Mouse (Mus musculus) CH12.LX (cell line): Measurements from ENCODE around the gene Fat3. TPM values are rescaled to one million over a fixed set of nuclear protein-coding genes. Genes with fewer than 3 reads are reported as not detected.

ENCODE experiments used
- DNase-seq: peaks from one replicate; pipeline ENCODE4 v3.0.0-alpha.2; 2013; ENCODE audit errors: extremely low read depth
- H3K27ac ChIP-seq: 2 replicates; pipeline ENCODE4 v1.5.1; 2012; ENCODE audit warnings: low read depth, mild to moderate bottlenecking, control low read depth, moderate library complexity; ENCODE audit not compliant: insufficient read depth
- H3K27me3 ChIP-seq: replicated peaks from 2 replicates; pipeline ENCODE3; 2012; ENCODE audit warnings: inconsistent platforms
- H3K36me3 ChIP-seq, 2 experiments: replicated peaks in 1 of 2; 2 replicates each; pipeline versions ENCODE3 to v1.6.1; 2012; ENCODE audit warnings: inconsistent platforms in 1 of 2, low read length in 1 of 2, mild to moderate bottlenecking in 1 of 2, mixed read lengths in 1 of 2, moderate library complexity in 1 of 2; ENCODE audit not compliant: control insufficient read depth in 1 of 2, insufficient read depth in 1 of 2
- H3K4me1 ChIP-seq, 2 experiments: 2 replicates each; pipeline ENCODE4 v1.6.1; 2012; ENCODE audit warnings: inconsistent platforms in 1 of 2, moderate library complexity in 1 of 2; ENCODE audit not compliant: insufficient read depth in 2 of 2, control insufficient read depth in 1 of 2
- H3K4me2 ChIP-seq: 2 replicates; pipeline ENCODE4 v1.6.1; 2012; ENCODE audit warnings: low read depth, mild to moderate bottlenecking, control low read depth; ENCODE audit not compliant: poor library complexity, insufficient read depth, severe bottlenecking
- H3K4me3 ChIP-seq, 3 experiments: fragments of 150-350 bp in 1 of 3; sonication (generic) in 1 of 3; replicated peaks in 1 of 3; 2 replicates each; pipeline versions ENCODE3 to v1.5.1; 2011 to 2012; ENCODE audit warnings: low read depth in 2 of 3, low read length in 2 of 3, mild to moderate bottlenecking in 2 of 3, moderate library complexity in 2 of 3, control low read depth in 1 of 3, improper control_type of control experiment in 1 of 3, inconsistent platforms in 1 of 3, mixed read lengths in 1 of 3; ENCODE audit not compliant: poor library complexity in 1 of 3
- H3K79me2 ChIP-seq: replicated peaks from 2 replicates; pipeline ENCODE4 v1.6.1; 2012; ENCODE audit warnings: mild to moderate bottlenecking, moderate library complexity; ENCODE audit not compliant: control insufficient read depth, poor library complexity, insufficient read depth, severe bottlenecking; ENCODE audit errors: extremely low read depth
- H3K9ac ChIP-seq: 2 replicates; pipeline ENCODE4 v1.6.1; 2012; ENCODE audit warnings: low read depth, mild to moderate bottlenecking, control low read depth, moderate library complexity; ENCODE audit not compliant: insufficient read depth
- H3K9me3 ChIP-seq: replicated peaks from 2 replicates; pipeline ENCODE3; 2012; ENCODE audit warnings: low read length, inconsistent platforms, mixed read lengths
- BHLHE40 ChIP-seq: IDR thresholded peaks from 2 replicates; pipeline ENCODE4 v1.6.1; 2011; ENCODE audit warnings: mild to moderate bottlenecking, low read depth, low read length, improper control_type of control experiment
- CHD1 ChIP-seq: IDR thresholded peaks from 2 replicates; pipeline ENCODE4 v1.6.1; 2012; ENCODE audit warnings: low read depth, low read length, improper control_type of control experiment, inconsistent platforms
- CHD2 ChIP-seq: IDR thresholded peaks from 2 replicates; pipeline ENCODE4 v1.6.1; 2011; ENCODE audit warnings: low read length, improper control_type of control experiment
- CTCF ChIP-seq, 2 experiments: IDR thresholded peaks in 1 of 2; conservative IDR thresholded peaks in 1 of 2; 2 replicates each; pipeline ENCODE4 v1.5.1; 2011 to 2012; ENCODE audit warnings: low read depth in 2 of 2, low read length in 2 of 2, improper control_type of control experiment in 1 of 2, inconsistent platforms in 1 of 2, mild to moderate bottlenecking in 1 of 2, moderate library complexity in 1 of 2
- E2F4 ChIP-seq: IDR thresholded peaks from 2 replicates; pipeline ENCODE4 v1.6.1; 2011; ENCODE audit warnings: low read depth, low read length, improper control_type of control experiment; ENCODE audit not compliant: insufficient replicate concordance
- ELF1 ChIP-seq: IDR thresholded peaks from 2 replicates; pipeline ENCODE4 v1.6.1; 2014; ENCODE audit warnings: low read depth, mild to moderate bottlenecking, inconsistent platforms, low read length, improper control_type of control experiment
- EP300 ChIP-seq: IDR thresholded peaks from 2 replicates; pipeline ENCODE4 v1.6.1; 2011; ENCODE audit warnings: low read length, improper control_type of control experiment
- ETS1 ChIP-seq: conservative IDR thresholded peaks from 2 replicates; pipeline ENCODE4 v1.6.1; 2012; ENCODE audit warnings: low read depth, mild to moderate bottlenecking, inconsistent platforms, low read length, improper control_type of control experiment, moderate library complexity
- GABPA ChIP-seq: IDR thresholded peaks from 2 replicates; pipeline ENCODE4 v1.6.1; 2012; ENCODE audit warnings: low read depth, low read length, improper control_type of control experiment, inconsistent platforms; ENCODE audit not compliant: insufficient replicate concordance
- HCFC1 ChIP-seq: IDR thresholded peaks from 2 replicates; pipeline ENCODE4 v1.6.1; 2012; ENCODE audit warnings: low read depth, mild to moderate bottlenecking, inconsistent platforms, low read length, improper control_type of control experiment
- IRF4 ChIP-seq: IDR thresholded peaks from 2 replicates; pipeline ENCODE4 v1.6.1; 2014; ENCODE audit warnings: low read depth, mild to moderate bottlenecking, inconsistent platforms, low read length, improper control_type of control experiment
- JUN ChIP-seq: IDR thresholded peaks from 2 replicates; pipeline ENCODE4 v1.6.1; 2011; ENCODE audit warnings: low read depth, mild to moderate bottlenecking, low read length, improper control_type of control experiment, moderate library complexity; ENCODE audit not compliant: insufficient read depth
- JUND ChIP-seq: conservative IDR thresholded peaks from 2 replicates; pipeline ENCODE4 v1.6.1; 2011; ENCODE audit warnings: low read depth, low read length, improper control_type of control experiment
- KAT2A ChIP-seq: IDR thresholded peaks from 2 replicates; pipeline ENCODE4 v1.6.1; 2012; ENCODE audit warnings: low read length, improper control_type of control experiment, inconsistent platforms; ENCODE audit not compliant: insufficient replicate concordance
- MAFK ChIP-seq: IDR thresholded peaks from 2 replicates; pipeline ENCODE4 v1.6.1; 2011; ENCODE audit warnings: low read length, improper control_type of control experiment; ENCODE audit not compliant: insufficient replicate concordance
- MAX ChIP-seq: IDR thresholded peaks from 2 replicates; pipeline ENCODE4 v1.6.1; 2011; ENCODE audit warnings: low read length, improper control_type of control experiment
- MAZ ChIP-seq: IDR thresholded peaks from 2 replicates; pipeline ENCODE4 v1.6.1; 2012; ENCODE audit warnings: low read depth, mild to moderate bottlenecking, inconsistent platforms, low read length, improper control_type of control experiment, moderate library complexity
- MEF2A ChIP-seq: IDR thresholded peaks from 2 replicates; pipeline ENCODE4 v1.6.1; 2014; ENCODE audit warnings: low read depth, mild to moderate bottlenecking, inconsistent platforms, low read length, improper control_type of control experiment, borderline replicate concordance
- MXI1 ChIP-seq: IDR thresholded peaks from 2 replicates; pipeline ENCODE4 v1.6.1; 2011; ENCODE audit warnings: mild to moderate bottlenecking, low read depth, low read length, improper control_type of control experiment
- MYC ChIP-seq: IDR thresholded peaks from 2 replicates; pipeline ENCODE4 v1.6.1; 2011; ENCODE audit warnings: low read depth, mild to moderate bottlenecking, improper control_type of control experiment, low read length
- NELFE ChIP-seq: IDR thresholded peaks from 2 replicates; pipeline ENCODE4 v1.6.1; 2011; ENCODE audit warnings: low read depth, low read length, improper control_type of control experiment
- NRF1 ChIP-seq: IDR thresholded peaks from 2 replicates; pipeline ENCODE4 v1.6.1; 2014; ENCODE audit warnings: low read depth, mild to moderate bottlenecking, inconsistent platforms, low read length, improper control_type of control experiment, moderate library complexity
- PAX5 ChIP-seq: IDR thresholded peaks from 2 replicates; pipeline ENCODE4 v1.6.1; 2012; ENCODE audit warnings: low read length, inconsistent platforms, mixed read lengths
- POLR2A ChIP-seq: IDR thresholded peaks from 2 replicates; pipeline ENCODE4 v1.6.1; 2011; ENCODE audit warnings: low read depth, mild to moderate bottlenecking, improper control_type of control experiment, low read length
- POLR2AphosphoS2 ChIP-seq: IDR thresholded peaks from 2 replicates; pipeline ENCODE4 v1.6.1; 2011; ENCODE audit warnings: low read depth, low read length, improper control_type of control experiment
- RAD21 ChIP-seq: IDR thresholded peaks from 2 replicates; pipeline ENCODE4 v1.6.1; 2011; ENCODE audit warnings: low read depth, mild to moderate bottlenecking, low read length, improper control_type of control experiment, moderate library complexity
- RCOR1 ChIP-seq: conservative IDR thresholded peaks from 2 replicates; pipeline ENCODE4 v1.6.1; 2012; ENCODE audit warnings: low read depth, mild to moderate bottlenecking, inconsistent platforms, low read length, improper control_type of control experiment
- SIN3A ChIP-seq: IDR thresholded peaks from 2 replicates; pipeline ENCODE4 v1.6.1; 2012; ENCODE audit warnings: low read length, improper control_type of control experiment, inconsistent platforms
- SMC3 ChIP-seq: IDR thresholded peaks from 2 replicates; pipeline ENCODE4 v1.6.1; 2011; ENCODE audit warnings: low read depth, low read length, improper control_type of control experiment
- TBP ChIP-seq: conservative IDR thresholded peaks from 2 replicates; pipeline ENCODE4 v1.6.1; 2011; ENCODE audit warnings: low read depth, low read length, improper control_type of control experiment
- TCF12 ChIP-seq: IDR thresholded peaks from 2 replicates; pipeline ENCODE4 v1.6.1; 2014; ENCODE audit warnings: low read depth, mild to moderate bottlenecking, inconsistent platforms, low read length, improper control_type of control experiment
- UBTF ChIP-seq: IDR thresholded peaks from 2 replicates; pipeline ENCODE4 v1.6.1; 2012; ENCODE audit warnings: low read depth, mild to moderate bottlenecking, inconsistent platforms, low read length, improper control_type of control experiment, moderate library complexity
- USF1 ChIP-seq: IDR thresholded peaks from 2 replicates; pipeline ENCODE4 v1.6.1; 2014; ENCODE audit warnings: low read depth, mild to moderate bottlenecking, inconsistent platforms, low read length, improper control_type of control experiment
- USF2 ChIP-seq: conservative IDR thresholded peaks from 2 replicates; pipeline ENCODE4 v1.6.1; 2011; ENCODE audit warnings: low read depth, low read length, improper control_type of control experiment
- ZC3H11A ChIP-seq: IDR thresholded peaks from 2 replicates; pipeline ENCODE4 v1.6.1; 2012; ENCODE audit warnings: low read depth, mild to moderate bottlenecking, inconsistent platforms, low read length, improper control_type of control experiment
- ZKSCAN1 ChIP-seq: IDR thresholded peaks from 2 replicates; pipeline ENCODE4 v1.6.1; 2012; ENCODE audit warnings: low read depth, inconsistent platforms, low read length, improper control_type of control experiment, borderline replicate concordance
- ZMIZ1 ChIP-seq: IDR thresholded peaks from 2 replicates; pipeline ENCODE4 v1.6.1; 2012; ENCODE audit warnings: low read depth, mild to moderate bottlenecking, inconsistent platforms, low read length, improper control_type of control experiment
- ZNF384 ChIP-seq: IDR thresholded peaks from 2 replicates; pipeline ENCODE4 v1.6.1; 2012; ENCODE audit warnings: low read depth, low read length, improper control_type of control experiment, inconsistent platforms
- dilution Hi-C: fragments of 300-500 bp; cut with MboI; formaldehyde crosslinking; loops from 2 replicates; pipeline ENCODE4 v1.14.3; 2020; ENCODE audit warnings: low sequenced_read_pairs; ENCODE audit not compliant: extremely low pct_unique_long_range_greater_than_20kb, extremely low pct_ligation_motif_present
- in situ Hi-C: fragments of 300-500 bp; cut with MboI; formaldehyde crosslinking; loops from 3 replicates; pipeline ENCODE4 v1.14.3; 2019; ENCODE audit warnings: low sequenced_read_pairs, low pct_ligation_motif_present, low pct_unique_long_range_greater_than_20kb, mixed read lengths
- polyA plus RNA-seq: library from polyadenylated mRNA; unstranded; fragments of >175 nt; gene quantifications from 2 replicates; pipeline ENCODE4 v1.2.1, GENCODE M21; 2012; ENCODE audit warnings: low read depth; ENCODE audit not compliant: insufficient read length
- total RNA-seq, 2 experiments: library from RNA; depleted of rRNA; stranded (reverse); fragments of 300-350 nt in 1 of 2; fragments of >200 nt in 1 of 2; gene quantifications; 2 replicates each; pipeline ENCODE4 v1.2.3; 2012 to 2014

Fat3 gene
- total and polyA plus RNA-seq, 3 experiments = 0.03 to 0.07 TPM; not detected in 1

DNA sequence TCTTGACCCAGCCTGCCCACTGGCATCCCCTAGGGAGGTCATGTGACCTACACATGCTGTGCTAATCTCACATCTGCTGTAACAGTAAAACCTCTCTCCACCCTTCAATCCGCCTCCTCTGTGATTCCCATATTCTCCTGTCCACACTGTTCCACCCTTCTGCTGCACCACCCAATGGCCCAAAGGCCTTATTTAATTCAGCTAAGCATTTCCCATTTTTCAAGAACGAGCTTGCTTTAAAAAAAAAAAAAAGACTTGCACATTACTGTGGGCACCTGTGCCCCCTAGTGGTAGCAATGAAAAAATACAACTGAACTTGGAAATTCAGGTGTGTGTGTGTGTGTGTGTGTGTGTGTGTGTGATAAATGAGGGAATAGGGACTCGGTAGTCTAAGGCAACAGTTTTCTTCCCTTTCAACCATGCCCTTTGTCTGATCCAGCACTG lies 620.9 kb downstream of the Fat3 start:
- Histone ChIP-seq H3K9ac (peak overlapping the region; percentile 7; the same call in 1 of the 2 replicates), H3K27ac (no peak overlapping the region), H3K9me3 (no peaks in the 10 kb centered on the region), H3K79me2 (no peaks in the 10 kb centered on the region), H3K4me3 (no peak overlapping the region), H3K27me3 (no peaks in the 10 kb centered on the region), H3K36me3 (no peaks in the 10 kb centered on the region), H3K4me2 (peak overlapping the region; percentile 57), H3K4me1 (peaks cover 0 to 5% of the 10 kb centered on the region in 2 experiments; a peak in 2 of 4 replicates)
- dilution Hi-C loops = no loop called here
- in situ Hi-C loops = loop anchor here (5.0 kb wide), 1 partner anchor 193 kb away; no protein-coding TSS in a partner anchor
- DNase-seq = peak; percentile 53
- TF ChIP-seq MXI1 (no peak), HCFC1 (no peak), ZKSCAN1 (no peak), MAZ (no peak), MEF2A (0 out of 2 replicates have a peak, but pooled peaks have one; percentile 34), MYC (peak; percentile 38; the same call in 1 of the 2 replicates), NELFE (no peak), RCOR1 (no peak), EP300 (no peak), ZMIZ1 (no peak), GABPA (no peak), CHD2 (no peak), ZC3H11A (peak; percentile 63), E2F4 (no peak), POLR2AphosphoS2 (no peak), KAT2A (no peak), ZNF384 (peak; percentile 99), RAD21 (peak; percentile 81), ELF1 (no peak), PAX5 (no peak), TBP (no peak), USF1 (peak; percentile 83), POLR2A (no peak), MAX (peak; percentile 69; the same call in 1 of the 2 replicates), NRF1 (no peak), SMC3 (peak; percentile 91), CTCF (conservative IDR thresholded peaks at IDR 0.05 in 1 of 2, IDR thresholded peaks at IDR 0.05 in 1 of 2; ENCODE audit: low read depth in 2 of 2, low read length in 2 of 2) (peak; percentile 39 to 87), TCF12 (no peak), JUN (no peak), IRF4 (no peak; the same call in 1 of the 2 replicates), UBTF (peak; percentile 50; the same call in 1 of the 2 replicates), USF2 (peak; percentile 88), CHD1 (no peak), SIN3A (no peak), MAFK (no peak), BHLHE40 (peak; percentile 81), ETS1 (no peak), JUND (no peak; the same call in 1 of the 2 replicates)
